Mouse (Mus musculus) kidney, adult 2 months (tissue): Measurements from ENCODE around the gene Spag4.

Experiments
- CTCF ChIP-seq: fragments of 200-500 bp; conservative IDR thresholded peaks from 2 replicates; pipeline ENCODE4 v1.5.1; 2011; ENCODE audit warnings: low read depth, mild to moderate bottlenecking, control low read depth, low read length, moderate library complexity, mixed read lengths; ENCODE audit not compliant: insufficient read depth, insufficient read length
- POLR2A ChIP-seq: fragments of 200-500 bp; IDR thresholded peaks from one replicate; pipeline ENCODE4 v1.6.1; 2011; ENCODE audit warnings: low read depth, low read length, control low read depth

- TF ChIP-seq POLR2A, result no peak
- no peak for TF ChIP-seq CTCF
Measured at GRCm38 (mm10) chr2:156025482-156025881, 39.5 kb upstream of the Spag4 start.
